Mouse (Mus musculus) right cerebral cortex, adult 2 months (tissue): ENCODE measurements around the gene Krtap5-1.
"Not testable (repeated sequence)": the region's sequence is repeated elsewhere in the genome, so short reads cannot be mapped to it uniquely, and the experiment has no call there.

Experiments
- DNase-seq, 2 experiments: peaks; one replicate each; pipeline ENCODE4 v3.0.0; 2021 to 2022; ENCODE audit warnings: low spot score in 2 of 2

Gene Krtap5-1

GRCm38 (mm10) chr7:142296108-142296507 lies 810 bp downstream of the Krtap5-1 start:
- DNase-seq = not testable (repeated sequence)

- DNase-seq = no peak
Measured at GRCm38 (mm10) chr7:142295418-142295817, 1.5 kb downstream of the Krtap5-1 start.

GRCm38 (mm10) chr7:142293851-142294250 lies 3.1 kb downstream of the Krtap5-1 start:
- DNase-seq = peak; percentile 16 to 21

GRCm38 (mm10) chr7:142285910-142286612 lies 10.9 kb downstream of the Krtap5-1 start:
- DNase-seq = not testable (repeated sequence)

DNA sequence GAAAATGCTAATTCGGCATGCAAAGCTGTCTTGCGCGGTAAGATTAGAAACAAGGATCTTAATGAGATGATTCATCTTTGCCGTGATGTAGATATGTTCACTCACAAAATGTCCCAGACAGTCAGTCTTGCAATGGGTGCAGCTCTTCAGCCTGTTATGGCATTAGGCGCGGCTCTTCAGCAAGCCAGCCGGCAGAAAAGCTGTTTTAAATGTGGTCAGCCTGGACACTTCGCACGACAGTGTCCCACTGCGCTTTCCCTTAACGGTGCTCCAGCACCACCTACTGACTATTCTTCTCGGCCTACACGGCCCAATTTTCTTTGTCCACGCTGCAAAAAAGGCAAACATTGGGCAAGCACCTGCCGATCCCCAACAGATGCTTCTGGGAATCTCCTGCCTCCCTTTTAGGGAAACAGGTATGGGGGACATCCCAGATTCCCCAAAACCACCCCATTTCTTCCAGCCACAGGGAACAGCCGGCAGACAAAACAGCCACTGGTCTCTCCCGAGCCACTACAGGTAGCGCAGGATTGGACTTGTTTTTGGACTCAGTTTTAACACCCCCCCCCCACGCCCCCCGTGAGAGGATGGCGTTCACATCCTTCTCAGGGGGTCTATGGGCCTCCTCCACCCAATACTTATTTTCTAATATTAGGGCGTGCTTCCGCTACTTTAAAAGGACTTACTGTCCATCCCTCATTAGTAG lies 11.6 kb downstream of the Krtap5-1 start:
- peak in 1 of 2 experiments; percentile 16 for DNase-seq

GRCm38 (mm10) chr7:142284615-142285080 lies 12.3 kb downstream of the Krtap5-1 start:
- peak; percentile 94 to 95 for DNase-seq

- peak; percentile 37 to 40 for DNase-seq
Measured at GRCm38 (mm10) chr7:142284023-142284591, 12.8 kb downstream of the Krtap5-1 start.

DNA sequence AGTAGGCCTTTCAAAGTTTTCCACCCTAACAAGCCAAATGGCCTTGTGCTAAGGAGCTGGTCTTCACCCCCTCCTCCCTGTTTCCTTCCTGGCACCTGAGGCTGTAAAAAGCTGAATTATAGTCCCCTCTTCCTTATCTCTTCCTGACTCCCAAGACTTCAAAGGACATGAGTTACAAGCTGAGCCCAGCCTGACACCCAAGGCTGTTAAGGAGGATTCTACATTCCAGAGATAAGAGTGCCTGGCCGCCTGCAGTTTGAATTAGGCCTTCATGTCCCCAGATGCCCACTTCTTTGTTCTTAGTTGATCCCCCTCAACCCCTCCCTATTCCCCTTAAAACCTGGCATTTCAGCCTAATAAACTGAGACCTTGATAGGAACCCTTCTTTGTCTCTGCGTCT lies 14.1 kb downstream of the Krtap5-1 start:
- DNase-seq = not testable (repeated sequence)

DNA sequence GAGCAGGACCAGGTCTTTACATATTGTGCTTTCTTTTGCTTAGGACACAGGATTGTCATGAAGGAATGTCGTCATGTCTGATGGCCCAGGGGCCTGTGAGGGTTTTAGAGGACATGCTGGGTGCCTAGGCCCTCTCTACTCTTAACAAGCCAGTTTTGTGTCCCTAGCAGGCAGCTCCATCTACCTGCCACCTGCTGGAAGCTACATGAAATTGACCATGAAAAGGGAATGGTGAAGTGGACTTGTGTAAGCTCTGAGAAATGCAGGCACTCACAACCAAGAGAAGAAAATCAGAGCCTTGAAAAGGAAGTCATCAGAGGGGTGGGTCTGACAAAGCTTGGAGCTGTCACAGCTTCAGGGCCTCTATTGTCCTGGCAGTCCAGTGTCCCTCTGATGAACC lies 17.6 kb downstream of the Krtap5-1 start:
- DNase-seq = not testable (repeated sequence)

GRCm38 (mm10) chr7:142278183-142278582 lies 18.7 kb downstream of the Krtap5-1 start:
- peak; percentile 71 to 76 for DNase-seq

- not testable (repeated sequence) for DNase-seq
Measured at GRCm38 (mm10) chr7:142274263-142274662, 22.7 kb downstream of the Krtap5-1 start, which contains the start of gene Gm4559. Gm4559 (minus strand) TSS chr7:142274363.

DNA sequence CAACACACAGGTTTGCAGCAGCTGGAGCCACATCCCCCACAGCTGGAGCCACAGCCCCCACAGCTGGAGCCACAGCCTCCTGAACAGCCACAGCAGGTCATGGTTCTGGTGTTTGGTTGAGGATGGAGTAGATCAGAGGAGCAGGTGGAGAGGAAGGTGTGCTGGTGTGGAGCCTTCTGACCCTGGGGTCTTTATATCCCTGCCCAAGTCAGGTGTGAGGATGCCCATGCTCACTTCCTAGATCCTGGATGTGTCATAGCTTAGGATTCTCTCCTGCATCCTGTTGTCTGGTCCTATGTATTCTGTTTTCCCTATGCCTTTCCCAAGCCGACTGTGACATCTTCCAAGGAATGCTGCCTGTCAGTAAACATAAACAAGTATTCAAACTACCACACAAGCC lies 38.7 kb downstream of the Krtap5-1 start, which contains the start of gene Gm2431:
Gene Gm2431, minus strand, starts transcription at position 101 of the 400 bp plus-strand sequence.
- DNase-seq = not testable (repeated sequence)

GRCm38 (mm10) chr7:142255517-142255916 lies 41.4 kb downstream of the Krtap5-1 start:
- DNase-seq = peak; percentile 52 to 55

- peak; percentile 38 to 61 for DNase-seq
Measured at GRCm38 (mm10) chr7:142249824-142250223, 47.1 kb downstream of the Krtap5-1 start.
